Mouse (Mus musculus) mouse embryonic stem cell (cell line): ENCODE results near the gene Ric1.
"Not testable (repeated sequence)": the region's sequence is repeated elsewhere in the genome, so short reads cannot be mapped to it uniquely, and the experiment has no call there.

Experiments
- in situ Hi-C, 2 experiments: fragments of 300-500 bp; cut with MboI; formaldehyde crosslinking; loops; 1 replicate in 1 of 2; 3 replicates in 1 of 2; pipeline ENCODE4 v1.14.3; 2019 to 2020; ENCODE audit warnings: low sequenced_read_pairs in 2 of 2, low pct_unique_long_range_greater_than_20kb in 1 of 2, mixed read lengths in 1 of 2; ENCODE audit not compliant: unreplicated experiment in 1 of 2

The Ric1 gene

DNA sequence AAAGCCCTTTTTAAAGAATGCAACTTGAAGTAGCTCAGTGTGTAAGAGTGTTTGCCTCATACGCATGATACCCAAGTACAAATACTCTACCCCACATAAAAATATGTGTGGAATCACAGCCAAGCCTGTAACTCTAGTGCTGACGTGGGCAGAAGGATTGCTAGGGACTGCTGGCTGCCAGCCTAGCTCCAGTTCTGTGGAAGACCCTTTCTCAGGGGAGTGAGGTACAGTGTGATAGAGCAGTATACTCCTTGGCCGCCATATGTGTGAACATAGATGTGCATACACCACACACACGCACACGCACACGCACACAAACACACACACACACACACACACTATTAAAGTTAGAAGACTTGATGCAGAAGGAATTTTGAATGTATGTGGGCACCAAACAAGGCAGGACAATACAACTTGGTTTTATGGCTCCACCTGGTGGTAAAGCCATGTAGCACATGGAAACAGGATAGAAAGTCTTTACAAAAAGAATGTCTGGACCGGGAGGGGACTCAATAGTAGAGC, 41.2 kb downstream of the Ric1 start:
- in situ Hi-C loops = no loop called here

DNA sequence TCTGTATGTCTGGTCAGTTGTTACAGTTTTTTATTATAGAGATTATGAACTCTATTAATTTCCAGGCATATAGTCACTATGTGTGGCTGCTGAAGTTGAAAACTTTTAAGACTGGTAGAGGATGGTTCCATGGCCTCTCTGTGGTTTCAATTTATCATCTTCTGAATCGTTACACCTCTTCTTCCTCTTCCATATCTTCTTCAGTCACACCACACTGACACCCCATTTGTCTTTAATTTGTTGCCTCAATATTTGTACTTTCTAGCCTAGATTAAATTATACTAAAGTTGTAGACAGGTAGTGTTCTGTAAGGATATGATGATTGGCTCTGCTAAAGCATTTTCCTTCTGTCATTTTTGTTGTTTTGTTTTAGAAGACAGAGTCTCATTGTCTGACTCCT, 44.4 kb downstream of the Ric1 start:
- in situ Hi-C loops = no loop called here

DNA sequence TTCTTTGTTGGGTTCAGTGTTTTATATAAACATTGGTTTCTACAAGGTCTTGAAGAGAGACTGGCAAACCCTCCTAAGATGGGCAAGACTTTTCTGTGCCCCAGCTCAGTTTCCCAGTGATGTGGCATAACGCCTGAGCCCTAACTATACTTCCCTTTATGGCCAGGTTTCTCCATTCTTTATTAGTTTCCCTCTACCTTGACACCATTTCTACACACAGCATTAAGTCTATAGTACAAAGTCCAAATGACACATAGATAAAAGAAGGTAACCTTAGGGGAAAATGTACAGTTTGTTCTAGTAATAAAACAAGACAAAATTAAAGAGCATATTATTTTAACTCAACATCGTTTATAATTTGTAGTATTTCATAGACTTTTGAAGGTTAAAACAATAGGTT, 60.4 kb downstream of the Ric1 start:
- in situ Hi-C loops = no loop called here

DNA sequence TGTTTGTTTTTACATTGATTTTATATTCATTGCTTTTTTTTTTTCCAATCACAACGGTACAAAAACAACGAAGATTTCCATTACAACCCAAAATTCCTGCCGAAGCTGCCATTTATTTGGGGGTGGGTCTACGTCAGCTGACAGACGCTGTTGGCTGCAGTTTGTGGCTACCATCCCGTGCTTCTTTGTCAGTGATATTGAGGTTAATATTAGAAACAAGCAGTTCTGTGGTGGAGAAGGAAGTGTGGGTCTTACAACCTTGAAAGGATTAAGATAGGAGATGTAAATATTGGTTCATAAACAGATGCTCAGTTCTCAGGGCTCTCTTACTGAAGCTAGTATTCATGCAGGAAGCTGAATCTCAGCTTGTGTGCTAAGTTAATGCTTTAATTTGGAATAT, 61.7 kb downstream of the Ric1 start:
- in situ Hi-C loops = no loop called here

DNA sequence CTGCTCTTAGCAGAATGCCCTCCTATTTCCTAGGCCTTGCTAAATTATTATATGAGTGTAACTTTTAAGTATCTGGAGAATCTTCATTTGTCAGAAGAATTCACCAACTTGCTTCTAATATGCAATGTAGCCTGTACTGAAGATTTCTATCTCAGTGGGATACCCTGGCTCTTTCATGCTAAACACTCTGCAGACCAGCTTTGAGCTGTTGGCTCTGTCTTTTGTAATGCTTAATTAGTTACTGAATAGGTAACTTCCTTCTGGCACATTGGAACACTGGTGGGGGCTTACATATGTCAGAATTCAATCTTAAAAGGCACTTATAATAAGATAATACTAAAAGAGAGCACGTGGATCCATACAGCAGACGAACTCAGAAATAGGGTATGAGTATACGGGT, 71.7 kb downstream of the Ric1 start:
- in situ Hi-C loops = not testable (repeated sequence)

DNA sequence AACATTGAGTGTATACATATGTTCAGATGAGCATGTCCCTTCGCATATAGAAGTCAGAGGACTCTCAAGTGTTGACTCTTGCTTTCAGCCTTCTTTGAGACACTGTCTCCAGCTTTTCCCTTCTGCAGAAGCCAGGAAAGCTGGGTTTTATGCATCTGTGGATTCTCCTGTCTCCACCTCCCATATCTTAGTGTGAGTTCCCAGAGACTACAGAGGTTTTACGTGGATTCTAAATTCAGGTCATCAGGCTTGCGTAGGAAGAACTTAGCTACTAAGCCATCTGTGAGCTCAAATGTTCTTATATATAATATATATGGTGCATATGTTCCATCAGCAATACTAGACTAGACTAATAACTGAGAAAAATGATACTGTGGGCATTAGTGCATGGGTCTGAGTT, 74.2 kb downstream of the Ric1 start:
- in situ Hi-C loops = no loop called here

DNA sequence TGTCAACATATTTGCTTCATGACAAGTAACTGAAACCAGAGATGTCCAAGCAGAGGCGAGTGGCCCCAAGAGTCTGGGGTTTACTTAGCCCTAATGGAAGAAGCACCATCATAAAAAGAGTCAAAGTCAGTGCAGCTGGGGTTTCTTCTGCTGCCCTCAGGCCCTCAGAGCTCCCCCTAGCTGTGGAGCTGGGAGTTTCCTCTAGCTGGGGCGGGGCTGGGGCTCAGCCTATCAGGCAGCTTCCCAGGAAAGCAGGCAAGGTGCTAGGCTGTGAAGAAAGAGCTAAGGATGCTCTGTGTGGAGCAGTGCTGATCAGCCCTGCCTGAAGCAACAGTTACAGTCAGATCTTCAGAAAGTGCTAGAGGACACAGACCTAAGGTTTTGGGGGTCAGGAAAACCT, 74.9 kb downstream of the Ric1 start:
- in situ Hi-C loops = no loop called here

DNA sequence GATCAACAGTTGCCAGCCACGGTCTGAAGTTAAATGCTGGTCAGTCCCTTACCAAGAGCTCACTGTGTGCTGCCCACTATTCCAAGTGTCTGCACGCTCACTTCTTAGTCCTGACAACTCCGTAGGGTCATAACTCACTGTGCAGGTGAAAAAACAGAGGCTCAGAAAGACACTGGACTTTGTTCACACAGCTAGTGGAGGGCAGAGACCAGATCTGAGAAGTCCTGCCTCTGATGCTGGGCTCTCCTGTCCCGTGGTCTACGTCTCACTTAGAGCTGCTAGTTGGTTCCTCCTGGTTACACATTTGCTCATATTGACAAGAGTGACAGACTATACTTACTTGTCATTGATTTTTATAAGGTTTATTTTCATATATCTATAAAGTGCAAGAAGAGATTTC, 76.9 kb downstream of the Ric1 start:
- in situ Hi-C loops = no loop called here

DNA sequence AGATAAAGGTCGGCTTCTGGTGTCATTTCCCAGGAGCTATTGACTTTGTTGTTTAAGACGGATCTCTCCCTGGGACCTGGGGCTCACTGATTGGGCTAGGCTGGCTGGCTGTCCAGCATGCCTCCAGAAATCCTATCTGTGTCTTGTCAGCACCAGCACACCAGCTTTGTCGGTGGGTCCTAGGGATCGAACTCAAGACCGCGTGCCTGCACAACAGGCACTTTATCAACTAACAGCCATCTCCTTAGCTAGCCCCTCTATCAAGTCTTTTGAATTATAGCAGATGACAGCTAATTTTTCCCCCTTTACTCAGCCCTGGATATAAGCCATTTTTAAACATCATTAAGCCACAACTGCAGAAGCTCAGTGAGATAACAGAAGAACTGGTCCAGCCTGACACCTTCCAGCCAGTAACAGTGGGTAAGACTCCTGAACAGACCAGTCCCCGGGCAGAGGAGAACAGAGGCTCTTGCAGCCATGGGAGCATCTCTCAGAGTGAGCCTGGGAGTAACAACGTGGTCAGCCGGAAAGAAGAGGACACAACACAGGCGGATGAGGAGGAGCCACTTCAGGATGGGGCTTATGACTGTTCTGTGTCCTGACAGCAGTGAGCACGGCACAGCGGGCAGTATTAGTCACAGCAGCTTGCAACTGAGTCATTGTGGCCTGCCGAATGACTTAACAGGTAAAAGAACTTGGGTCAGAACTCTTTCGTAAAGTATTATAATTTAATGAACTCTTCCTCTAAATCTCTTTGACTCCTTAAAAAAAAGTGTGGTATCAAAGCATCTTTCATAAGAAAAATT, 81.7 kb downstream of the Ric1 start:
- in situ Hi-C loops = no loop called here

DNA sequence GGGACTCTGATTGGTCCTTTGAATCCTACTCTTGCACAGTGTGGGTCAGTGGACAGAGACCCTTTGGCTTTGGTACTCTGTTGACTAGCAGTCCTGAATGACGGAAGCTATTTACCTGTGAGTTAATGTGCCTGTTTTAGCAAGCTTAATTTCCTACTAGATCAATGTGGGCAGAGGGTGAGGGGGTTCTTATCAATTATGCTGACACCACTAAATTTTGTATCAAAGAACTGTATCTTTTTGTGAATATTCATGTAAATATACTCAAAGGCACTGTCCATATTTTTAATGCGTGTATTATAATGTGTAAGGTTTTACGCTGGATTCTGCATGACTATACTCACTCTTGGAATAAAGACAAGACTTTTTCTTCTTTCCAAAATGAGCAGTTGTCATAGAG, 82.6 kb downstream of the Ric1 start:
- in situ Hi-C loops = no loop called here

DNA sequence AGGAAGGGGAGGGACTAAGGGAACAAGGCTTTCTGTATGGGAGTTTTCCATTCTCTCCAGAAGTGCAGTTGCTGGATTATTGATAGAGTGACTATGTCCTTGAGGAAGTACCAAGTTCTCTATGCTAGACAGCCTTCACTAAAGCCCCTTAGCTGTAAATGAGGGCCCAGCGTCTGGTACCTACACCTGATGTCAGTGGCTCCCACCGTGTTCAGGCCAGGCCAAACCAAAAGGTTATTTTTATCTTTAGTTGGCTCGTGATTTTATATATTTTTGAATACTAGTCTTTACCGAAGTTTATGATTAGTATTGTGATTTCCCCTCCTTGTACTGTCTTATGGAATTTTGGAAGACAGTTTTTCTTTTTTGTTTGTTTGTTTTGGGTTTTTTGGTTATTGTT, 85.4 kb downstream of the Ric1 start:
- in situ Hi-C loops = no loop called here

DNA sequence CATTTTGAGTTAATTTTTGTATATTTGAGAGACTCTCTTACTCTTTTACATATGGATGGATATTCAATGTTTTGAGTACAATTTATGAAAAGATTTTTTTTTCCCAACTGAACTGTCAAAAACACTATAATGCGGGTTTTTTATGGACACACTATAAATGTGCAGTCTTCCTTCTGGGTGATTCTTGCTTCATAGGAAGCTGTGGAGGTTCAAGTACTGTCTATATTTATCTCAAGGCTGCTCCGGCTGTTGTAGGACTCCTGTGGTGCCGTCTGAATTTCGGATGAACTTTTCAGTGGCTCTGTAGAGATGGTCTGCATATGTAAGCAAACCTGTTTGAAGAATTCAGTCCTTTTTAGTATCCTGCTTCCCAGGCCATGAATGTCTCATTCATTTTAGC, 86.1 kb downstream of the Ric1 start:
- in situ Hi-C loops = no loop called here

DNA sequence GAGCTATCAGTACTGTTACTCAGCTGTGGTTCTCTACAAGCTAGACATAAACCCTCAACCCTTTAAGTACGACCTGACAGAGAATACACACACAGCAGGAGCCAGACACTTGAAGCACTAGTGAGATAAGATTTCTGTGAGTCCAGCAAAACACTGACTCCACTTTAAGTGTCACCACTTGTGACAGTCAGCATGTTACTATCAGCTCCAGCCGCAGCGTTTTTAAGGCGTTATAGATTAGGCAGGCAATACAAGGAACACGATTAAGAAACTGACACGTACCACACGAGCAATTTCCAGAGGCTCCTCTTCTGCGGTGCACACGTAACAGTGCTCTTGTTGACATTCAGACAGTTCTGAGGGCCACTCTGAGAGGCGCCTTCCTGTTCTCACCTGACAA, 88.8 kb downstream of the Ric1 start:
- in situ Hi-C loops = no loop called here

DNA sequence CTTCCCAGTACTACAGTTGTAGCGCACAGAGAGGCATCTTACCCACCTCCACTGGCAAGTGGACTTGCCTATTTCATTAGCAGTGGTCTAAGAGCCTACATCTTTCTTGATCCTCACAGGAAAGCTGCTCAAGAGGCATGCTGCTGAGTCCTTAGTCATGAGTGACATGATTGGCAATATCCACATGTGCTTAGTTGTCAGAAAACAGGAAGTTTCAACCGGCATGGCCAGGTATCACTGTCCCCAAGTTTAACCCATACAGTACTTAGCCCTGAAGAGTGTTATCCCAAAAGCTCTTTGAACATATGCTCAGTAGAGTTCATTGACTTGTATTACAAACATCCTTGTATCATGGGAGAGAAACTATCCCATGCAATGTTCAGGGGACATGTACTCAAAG, 90.0 kb downstream of the Ric1 start:
- in situ Hi-C loops = no loop called here

DNA sequence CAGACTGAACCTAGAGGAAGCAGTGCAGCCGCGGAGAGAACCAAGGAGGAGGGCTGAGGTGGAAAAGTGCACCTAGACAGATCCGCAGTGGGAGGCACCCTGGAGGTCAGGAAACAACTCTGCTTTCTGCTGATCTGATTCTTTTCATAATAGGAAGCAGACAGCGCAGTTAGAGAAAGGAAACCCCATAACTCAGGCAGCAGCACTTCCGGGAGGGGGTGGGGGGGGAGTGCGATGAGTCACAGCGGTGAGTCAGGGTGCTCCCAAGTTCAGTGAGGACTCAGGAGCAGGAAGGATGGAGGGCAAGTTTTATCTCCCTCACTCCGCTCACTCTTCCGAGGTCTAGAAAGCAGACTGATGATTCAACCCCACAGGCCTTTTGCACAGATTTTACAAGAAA, 119.0 kb downstream of the Ric1 start:
- in situ Hi-C loops = no loop called here

DNA sequence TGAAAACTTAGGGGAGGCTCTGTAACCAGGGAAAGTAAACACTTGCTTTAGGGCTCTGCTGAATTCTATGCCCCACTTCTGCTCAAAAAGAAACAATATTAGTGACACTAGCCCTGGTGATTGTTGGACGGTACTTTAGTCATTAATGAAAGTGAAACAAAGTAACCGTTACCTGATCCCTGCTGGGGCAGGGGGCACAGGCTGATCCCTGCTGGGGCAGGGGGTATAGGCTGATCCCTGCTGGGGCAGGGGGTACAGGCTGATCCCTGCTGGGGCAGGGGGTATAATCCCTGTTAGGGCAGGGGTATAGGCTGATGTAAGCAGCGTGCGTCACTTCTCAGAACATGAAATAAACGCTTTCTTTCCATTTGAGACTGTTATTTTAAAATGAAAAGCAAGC, 119.4 kb downstream of the Ric1 start:
- in situ Hi-C loops = no loop called here

DNA sequence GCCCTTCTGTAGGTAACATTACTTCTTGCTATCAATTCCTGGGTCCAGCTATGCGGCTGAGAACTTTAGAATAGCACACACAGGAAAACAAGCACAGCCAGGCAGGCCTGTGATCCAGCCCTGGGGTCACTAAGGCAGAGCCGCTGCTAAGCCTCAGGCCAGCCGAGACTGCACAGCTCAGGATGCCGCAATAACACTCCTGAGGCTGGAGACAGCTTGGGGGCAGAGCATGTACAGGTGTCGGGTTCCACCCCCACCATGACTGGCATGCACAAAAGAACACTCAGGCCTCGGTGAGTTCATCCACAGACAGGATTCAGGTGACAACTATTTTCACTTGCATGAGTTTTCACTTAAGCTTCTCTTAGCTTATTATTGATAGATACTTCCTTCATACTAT, 120.1 kb downstream of the Ric1 start:
- in situ Hi-C loops = no loop called here

DNA sequence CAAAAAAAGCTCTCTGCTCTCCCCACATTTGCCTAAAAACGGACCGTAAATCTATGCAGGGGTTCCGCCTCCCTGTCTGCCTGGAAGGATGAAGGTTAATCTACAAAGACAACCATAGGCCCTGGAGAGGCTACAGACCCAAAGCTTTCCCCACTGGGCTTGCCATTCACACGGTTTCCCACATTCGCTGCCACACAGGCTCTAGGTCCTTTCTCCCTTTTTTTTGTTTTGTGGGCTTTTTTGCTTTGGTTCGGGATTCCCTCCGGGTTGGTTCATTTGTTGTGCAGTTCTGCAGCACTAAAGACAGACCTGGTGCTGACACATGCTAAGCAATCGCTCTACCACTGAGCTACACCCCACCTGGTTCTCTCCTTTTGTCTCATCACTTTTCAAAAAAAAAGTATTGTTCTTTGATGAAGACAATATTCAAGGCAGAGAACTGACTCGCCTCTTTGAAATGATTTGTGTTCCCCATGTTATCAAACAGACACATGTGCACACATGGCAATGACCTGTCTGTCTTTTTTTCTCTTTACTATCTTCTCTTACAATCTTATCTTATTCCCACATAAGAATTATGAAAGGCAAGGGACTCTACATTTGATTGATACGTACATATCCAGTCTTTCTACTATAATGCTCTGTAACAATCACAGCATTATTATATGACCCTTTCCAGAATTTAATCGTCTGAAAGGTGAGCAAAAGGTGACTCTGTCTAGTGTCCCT, 121.3 kb downstream of the Ric1 start:
- in situ Hi-C loops = no loop called here

DNA sequence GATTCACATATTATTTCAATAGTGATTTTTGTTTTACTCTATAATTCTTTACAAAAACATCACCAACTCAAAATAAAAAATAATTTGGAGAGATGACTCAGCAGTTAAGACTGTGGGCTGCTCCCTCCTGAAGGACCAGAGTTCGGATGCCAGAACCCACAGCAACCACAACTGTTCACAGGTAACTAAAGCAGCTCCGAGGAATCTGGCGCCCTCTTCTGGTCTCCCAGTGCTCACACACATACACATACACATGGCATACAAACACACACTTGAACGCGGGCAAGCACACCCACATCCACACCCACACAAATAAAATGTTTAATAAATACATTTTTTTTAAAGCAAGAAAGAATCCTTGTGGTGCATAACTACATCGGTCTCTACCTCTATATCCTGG, 122.7 kb downstream of the Ric1 start:
- in situ Hi-C loops = no loop called here
